Mouse (Mus musculus) retina, postnatal 7 days (tissue): ENCODE measurements around the gene Lcn2.

ENCODE experiments used
- DNase-seq: peaks from one replicate; pipeline ENCODE4 v3.0.0-alpha.2; 2012; ENCODE audit warnings: low read depth, low spot score

The Lcn2 gene

DNA sequence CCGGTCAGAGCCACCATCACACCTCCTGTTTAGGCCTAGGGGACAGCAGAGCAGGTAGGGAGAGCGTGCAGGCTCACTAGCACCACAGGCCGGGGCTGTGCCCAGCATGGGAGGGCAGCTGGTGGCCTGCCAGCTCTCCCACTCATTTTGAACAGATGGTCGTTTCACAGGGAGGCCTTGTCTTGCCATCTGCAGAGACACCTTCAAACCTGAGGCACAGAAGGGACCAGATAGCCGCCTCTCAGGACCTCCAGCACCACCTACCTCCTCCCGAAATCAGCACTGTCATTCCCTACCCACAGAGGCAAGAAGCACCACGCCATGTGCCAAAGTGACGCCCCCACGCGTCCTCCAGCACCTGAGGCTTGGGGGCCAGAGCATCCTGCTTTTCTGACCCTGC is 44.0 kb downstream of the Lcn2 start:
- DNase-seq: no peak

DNA sequence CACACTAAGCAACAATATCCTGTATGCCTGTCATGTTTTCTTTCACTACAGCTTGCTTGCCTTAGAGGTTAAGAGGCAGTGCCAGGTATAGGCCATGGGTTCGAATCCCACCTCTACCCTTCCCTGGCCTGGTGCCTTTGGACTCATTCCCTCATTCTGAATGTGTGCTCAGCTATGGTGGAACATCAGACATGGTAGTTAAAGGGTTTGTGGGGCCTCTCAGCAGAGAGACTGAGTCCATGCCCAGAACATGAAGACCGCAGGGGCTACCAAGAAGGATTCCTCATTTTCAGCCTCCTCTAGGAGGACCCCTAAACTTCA is 44.7 kb downstream of the Lcn2 start:
- DNase-seq: no peak

DNA sequence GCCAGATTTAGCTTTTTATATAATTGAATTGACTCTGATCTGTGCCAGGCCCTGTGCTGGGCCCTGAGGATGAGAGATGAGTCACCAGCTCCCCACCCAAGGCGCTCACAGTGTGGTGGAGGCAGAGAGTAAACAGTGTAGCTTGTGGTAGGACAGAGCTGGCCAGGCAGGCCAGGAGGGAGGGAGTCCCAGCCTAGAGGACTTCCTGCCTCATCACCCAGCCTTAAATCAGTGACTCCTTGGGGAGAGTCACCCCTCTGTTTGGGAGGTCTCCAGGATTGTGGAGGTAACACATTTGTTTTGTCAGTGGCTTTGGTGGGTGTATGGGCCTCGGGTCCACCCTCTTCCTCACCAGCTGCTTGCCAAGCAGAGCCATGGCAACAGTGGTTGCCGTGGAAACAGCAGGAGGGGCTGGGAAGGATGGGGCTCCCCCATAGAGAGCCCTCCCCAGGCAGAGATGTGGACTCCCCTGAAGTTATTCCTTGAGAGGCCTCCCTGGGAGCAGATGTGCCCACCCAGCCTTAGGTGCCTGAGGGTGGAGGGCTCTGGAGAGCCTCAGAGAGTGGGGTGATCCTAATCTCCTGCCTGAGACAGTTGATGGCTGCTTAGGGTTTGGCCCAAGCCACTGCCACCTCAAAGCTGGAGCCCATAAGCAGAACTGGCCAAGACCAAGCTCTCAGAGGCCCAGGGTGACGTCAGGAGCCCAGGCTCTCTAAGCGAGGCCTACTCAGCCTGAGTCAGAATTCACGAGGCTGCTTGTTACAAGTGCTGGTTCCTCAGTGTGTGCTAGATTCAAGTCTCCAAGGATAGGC is 45.3 kb downstream of the Lcn2 start:
- no peak for DNase-seq

DNA sequence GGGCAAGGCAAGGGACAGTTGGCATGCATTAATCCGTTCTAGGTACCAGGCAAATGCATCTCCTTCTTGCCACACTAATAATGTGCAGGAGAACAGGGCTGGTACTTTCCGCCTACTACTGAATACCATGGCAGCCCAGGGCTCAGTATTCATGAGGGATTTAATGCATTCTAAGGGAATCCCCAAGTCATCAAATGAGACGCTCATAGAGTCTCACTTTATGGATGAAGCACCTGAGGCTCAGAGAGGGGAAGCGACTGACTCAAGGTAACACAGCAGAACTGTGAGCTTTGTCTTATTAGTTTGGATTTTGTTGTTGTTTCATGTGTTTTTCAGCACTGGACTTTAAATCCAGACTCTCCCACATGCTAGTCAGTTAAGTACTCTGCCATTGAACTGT is 46.0 kb downstream of the Lcn2 start:
- no peak for DNase-seq

DNA sequence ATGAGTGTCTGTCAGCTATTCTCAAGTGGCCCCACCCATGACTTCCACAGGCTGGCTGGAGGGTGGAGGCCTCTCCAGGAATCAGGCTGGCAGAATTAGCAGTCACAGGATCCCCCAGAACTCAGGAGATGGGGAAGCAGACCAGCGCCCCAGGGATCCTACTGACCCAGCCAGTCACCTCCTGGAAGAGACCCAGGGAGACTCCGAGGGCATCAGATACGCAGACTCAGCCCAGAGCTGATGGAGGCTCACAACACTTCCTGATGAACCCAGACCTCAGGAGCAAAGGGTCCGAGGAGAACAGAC is 46.5 kb downstream of the Lcn2 start:
- DNase-seq: no peak

DNA sequence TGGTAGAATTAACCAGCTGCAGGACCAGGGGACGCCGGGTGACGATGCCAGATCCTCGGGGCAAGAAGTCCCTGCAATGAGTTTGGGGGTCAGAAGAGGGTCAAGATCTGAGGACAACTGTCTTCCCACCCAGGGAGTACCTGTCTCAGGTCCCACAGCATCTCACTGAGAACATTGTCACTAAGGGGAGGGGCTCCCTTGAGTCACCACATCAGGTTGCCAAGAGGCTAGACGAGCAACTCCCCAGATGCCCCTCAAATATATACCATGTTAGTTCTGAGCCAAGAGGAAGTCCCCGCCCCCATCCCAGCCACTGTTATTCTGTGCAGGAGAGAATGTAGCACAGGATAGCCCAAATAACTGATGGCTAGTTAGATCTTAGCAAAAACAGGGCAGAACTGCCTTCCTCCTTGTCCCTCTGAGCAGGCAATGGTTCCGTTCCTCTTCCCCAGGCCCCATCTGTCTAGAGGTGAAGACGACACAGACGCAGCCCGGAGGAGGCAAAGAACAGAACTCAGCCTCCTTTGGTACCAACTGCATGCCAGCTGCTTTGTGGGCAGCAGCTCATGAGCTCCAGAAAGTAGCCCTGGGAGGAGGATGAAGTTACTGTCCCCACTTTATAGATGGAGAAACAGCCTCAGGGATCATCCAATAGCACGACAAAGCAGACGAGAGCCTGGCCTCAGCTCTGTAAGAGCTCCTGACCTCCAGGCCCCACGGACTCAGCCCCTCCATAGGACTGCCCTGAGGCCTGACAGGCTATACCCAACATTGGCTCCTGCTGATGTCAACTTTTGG is 47.0 kb downstream of the Lcn2 start:
- DNase-seq: no peak

DNA sequence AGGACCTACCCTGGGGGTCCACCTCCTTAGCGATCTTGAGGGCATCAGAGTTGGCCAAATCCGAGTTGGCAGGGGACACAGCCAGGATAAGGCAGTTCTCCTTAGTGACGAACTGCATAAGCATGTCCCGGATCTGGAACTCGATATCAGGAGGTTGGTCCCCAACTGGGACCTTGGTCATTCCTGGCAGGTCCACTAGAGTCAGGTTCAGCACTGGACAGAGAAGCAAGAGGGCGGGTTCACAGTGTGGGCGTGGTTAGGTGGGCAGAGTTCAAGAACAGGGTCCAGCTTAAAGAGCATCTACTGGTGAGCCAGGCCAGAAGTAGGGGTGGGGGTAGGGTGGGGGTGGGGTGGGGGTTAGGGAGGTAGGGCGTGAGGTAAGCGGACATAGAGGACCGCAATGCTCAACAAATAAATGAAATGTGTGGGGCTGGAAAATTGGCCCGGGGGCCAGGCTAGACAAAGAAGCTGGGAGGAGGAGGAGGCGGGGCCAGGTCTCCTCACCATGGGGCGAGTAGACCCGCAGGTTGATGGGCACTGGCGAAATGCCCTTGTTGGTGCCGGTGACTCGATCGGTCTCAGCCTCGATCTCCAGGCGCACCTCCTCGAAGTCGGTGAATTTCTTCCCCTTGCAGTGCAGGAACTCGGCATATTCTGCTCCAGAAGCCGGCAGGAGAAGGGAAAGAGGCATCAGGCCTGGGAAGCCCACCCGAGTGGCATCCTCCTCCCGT is 48.0 kb downstream of the Lcn2 start:
- DNase-seq: no peak

DNA sequence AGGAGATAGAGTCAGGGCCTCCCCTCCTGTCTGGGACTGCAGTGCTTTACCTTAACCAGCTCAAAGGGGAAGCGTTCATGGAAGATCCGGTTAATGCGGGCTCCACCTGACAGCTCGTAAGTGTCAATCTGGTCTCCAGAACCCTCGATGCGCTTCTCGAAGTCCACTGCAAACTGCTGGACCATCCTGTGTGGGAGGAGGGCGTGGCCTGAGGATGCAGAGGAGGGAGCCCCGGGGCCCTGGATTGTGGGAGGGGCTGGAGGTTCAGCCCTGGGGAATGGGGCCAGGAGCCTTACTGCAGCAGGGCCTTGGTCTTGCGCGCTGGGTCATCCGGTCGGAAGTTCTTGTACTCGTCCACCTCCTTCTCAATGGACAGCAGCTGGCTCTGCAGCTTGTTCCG is 52.2 kb downstream of the Lcn2 start:
- DNase-seq: no peak
